Mouse (Mus musculus) layer of hippocampus, adult 11-12 months (tissue): Measurements from ENCODE around the gene Zg16.

Experiments used
- DNase-seq: peaks from one replicate; pipeline ENCODE4 v3.0.0; 2022; ENCODE audit warnings: low spot score

Gene Zg16

DNA sequence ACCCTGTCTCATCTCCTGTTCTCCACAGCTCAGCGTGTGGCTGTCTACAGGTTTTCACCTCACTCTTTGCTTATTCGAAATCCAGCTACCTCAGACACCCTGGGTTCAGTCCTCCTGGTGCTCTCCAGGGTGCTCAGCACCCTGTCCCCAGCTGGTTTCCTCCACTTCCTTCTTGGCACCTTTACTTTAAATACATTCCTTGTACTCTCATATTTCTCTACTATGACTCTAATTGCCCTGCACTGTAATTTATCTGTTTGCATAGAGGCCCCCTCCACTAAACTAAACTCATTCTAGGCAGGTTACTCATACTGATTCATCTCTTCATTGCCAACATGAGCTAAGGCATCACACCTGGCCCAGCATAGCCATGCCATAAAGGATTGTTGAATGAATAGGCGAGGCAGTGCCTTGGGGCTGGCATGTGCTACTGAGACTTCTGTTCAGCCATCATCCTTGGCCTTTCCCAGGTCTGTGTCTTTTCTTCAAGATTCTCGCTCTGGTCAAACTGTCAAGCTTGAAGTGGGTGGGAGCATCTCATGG lies 16.2 kb downstream of the Zg16 start:
- no peak for DNase-seq

DNA sequence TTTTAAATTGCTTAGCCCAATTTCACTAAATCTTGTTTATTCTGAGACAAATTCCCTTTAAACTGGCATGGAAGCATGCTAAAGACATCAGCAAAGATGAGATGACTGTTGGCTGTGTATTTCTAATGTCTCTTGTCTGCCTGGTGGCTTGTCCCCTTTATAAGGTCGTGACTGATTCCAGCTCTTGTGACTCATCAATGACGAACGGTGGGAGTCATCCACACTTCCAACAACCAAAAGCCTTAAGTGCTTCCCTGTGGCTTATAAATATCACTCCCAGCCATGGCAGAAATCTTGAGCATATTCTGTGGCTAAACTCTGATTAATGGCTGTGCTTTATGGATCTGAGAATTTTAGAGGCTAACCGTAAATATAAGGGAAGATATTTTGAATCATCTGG lies 20.8 kb downstream of the Zg16 start:
- DNase-seq, result no peak

DNA sequence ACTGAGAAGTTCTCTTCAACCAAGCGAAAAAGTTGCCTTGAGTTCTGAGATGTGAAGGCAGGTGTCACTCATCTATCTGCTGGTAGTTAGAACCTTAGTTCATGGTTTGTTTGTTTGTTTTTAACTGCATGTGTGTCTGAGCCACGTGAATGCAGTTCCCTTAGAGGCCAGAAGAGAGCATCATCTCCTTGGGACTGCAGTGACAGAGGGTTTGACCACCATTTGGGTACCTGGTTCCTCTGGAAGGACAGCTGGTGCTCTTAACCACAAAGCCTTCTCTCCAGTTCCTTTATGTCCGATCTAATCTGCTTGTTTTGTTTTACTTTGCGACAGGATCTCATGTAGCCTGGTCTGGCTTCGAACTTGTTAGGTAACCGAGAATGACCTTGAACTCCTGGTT lies 21.6 kb downstream of the Zg16 start:
- no peak for DNase-seq

DNA sequence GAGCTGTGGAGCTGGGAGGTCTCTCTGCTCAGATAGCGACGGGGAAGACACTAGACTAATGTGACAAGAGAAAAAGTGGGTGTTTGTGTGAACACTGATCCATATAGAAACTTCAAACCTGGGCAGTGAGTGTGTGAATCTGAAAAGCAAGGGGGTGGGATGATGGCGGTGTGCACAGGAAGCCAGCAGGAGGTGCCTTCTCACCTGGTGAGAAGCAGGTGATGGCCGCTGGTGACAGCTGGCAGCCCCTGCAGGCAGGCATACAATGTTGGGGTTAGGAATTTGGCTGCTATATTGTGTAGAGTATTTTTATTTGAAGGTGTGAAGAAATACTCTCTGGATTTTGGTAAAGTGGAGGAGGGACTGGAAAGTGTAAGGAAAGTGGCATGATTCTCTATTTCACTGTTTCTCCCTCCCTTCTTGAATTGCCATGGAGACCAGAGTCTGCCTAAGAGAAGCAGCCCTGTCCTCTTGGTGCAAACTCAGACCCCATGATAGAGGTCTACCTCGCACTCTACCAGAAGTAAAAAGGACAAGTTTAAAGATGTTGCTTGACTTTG lies 32.0 kb downstream of the Zg16 start:
- no peak for DNase-seq

DNA sequence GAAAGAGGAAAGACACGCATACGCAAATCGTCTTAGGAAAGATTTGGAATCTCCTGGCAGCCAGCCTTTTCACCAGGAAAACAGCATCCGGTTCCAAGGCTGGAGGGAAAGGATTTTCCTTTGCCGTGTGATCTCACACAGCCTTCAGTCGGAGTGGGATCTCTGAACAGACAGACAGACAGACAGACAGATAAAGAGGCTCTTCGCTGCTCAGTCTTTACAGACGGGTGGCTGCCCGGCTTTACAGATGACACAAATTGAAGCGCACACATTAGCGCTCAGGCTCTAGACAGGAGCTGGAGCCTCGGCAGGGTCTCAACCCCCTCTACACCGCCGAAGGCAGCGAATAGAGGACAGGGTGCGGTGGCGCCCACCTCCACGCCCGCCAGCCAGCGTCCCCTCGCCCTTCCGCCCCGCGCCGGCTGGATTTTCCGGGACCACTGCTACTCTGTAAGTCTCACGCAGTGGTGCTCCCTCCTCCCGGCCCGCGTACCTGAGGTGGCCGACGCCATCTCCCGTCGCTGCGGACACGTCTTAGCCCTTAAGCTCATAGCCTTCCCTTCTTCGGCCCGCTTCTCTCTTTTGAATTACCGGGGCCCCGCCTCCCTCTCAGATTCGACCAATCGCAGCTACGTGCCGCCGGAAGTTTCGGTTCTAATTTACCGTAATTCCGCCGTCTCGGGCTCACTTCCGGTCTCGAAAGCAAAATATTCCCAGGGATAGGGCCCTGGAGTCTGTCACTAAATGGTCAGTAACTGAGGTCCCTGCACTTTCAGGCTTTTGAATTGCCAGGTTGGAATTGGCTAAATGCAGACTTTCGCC lies 45.1 kb downstream of the Zg16 start, which contains the start of gene Kif22:
Gene Kif22, minus strand, starts transcription at position 621 of the 822 bp plus-strand sequence.
- peak; percentile 88 for DNase-seq

DNA sequence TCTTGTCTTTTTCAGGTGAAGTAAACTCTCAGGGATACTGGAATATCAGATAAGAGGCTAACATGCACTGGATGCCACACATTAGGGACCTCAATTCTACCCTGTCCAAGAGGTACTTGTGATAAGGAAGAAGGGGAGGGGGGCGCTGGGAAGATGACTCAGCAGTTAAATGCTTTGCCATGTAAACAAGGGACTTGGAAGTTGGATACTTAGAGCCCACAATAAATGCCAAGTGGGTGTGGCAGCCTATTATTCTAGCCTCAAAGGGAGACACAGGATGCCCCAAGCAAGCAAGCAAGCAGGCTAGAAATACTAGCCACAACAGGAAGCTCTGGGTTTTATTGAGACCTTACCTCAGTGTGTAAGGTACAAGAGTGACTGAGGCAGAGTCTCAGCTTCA lies 55.9 kb downstream of the Zg16 start:
- no peak for DNase-seq

DNA sequence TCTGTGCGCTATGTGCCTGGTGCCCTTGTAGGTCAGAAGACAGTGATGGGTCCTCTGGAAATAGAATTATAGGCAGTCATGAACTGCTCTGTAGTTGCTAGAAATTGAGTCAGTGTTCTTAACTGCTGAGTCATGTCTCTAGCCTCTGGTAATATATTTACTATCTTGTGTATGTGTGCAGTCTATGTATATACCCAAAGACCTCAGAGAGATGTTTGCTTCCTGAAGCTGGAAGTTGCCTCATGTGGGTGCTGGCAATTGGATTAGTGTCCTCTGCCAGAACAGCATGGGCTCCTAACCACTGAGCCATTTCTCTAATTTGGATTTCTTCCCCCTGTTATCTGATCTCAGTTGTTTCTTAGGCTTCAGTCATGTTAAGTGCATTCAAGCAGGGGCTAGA lies 57.0 kb downstream of the Zg16 start:
- DNase-seq, result no peak

DNA sequence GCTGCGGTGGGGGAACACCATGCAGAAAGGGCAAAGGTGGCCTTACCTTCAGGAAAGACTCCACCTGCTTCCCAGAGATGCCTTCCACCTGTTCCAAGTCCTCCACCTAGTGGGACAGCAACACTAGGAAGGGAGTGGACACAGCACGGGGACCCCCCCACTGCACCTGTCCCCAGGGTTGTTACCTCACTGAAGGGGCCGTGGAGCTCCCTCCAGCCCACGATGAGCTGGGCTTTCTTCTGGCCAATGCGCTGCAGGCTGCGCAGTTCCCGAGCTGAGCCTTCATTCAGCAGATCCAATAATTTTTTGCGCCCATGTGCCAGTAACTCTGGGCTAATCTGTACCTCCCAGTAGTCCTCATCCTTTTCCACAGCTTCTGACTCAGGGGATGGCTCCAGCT lies 59.2 kb downstream of the Zg16 start:
- no peak for DNase-seq

DNA sequence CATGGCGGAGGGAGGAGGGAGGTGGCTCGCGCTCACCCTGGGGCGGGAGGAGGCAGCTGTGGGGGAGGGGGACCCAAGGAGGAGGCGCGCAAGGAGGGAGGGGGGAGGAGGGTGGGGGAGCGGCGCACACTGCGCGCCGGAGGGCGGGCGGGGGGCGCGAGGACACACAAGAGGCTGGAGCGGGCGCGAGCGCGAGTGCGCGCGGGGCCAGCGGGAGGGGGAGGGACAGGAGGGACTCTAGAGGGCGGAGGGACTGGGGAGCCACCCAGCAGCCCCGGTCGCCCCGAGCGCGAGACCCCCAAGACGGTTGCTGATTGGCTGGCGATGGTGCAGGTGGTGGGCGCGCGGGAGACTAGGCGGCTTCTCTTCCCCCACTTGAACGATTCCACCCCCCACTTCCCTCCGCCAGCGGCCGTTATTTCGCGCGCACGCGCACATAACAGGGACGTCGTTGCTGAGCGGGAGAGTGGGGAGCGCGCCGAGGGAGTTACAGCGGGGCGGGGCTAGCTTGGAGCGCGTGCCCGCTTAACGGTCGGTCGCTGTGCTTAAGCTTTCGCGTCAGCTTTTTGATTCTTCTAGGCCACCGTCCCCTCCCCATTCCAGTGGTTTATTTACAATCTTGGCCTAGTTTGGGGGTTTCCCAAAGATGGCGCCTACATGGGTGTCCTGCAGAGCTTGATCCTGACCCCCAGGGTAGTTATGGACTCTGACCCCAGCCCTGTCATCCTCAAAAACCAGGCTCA lies 60.0 kb downstream of the Zg16 start, which contains the start of gene Maz:
Gene Maz, minus strand, starts transcription at position 54 of the 743 bp plus-strand sequence.
- DNase-seq, result peak; percentile 99

DNA sequence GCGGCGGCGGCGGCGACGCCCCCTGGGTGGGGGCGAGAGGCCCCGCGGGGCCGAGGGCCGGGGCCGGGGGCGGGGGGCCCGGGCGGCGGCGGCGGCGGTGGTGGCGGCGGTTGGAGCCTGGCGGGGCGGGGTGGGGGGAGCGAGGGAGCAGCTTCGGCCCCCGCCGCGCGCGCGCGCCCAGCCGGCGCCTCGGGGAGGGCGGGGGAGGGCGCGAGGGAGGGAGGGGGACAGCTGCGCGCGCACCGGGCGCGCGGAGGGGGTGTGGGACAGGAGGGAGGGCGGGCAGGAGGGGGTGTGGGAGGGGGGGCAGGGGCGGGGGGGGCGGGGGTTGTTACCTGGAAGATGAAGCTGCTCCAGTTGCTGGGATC lies 60.5 kb downstream of the Zg16 start:
- no peak for DNase-seq

DNA sequence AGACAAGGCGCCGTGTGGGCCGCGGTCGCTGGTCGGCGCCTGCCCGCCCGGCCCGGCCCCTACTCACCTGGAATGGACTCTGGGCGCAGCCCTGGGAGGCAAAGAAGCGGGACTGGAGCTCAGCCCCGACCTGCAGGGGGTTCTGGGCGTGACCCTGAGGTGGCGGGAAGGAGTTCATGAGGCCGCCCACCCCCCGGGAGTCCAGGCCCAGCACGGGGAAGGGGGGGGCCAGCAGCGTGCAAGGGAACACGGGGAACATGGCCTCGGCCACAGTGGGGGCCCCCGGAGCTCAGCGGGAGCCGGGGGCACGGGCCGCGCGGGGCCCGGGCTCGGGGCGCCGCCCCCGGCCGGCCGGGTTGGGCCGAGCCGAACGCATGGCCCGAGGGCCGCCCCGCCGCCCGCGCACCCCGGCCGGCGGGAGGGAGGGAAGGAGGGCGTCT lies 60.9 kb downstream of the Zg16 start:
- DNase-seq, result peak; percentile 70

DNA sequence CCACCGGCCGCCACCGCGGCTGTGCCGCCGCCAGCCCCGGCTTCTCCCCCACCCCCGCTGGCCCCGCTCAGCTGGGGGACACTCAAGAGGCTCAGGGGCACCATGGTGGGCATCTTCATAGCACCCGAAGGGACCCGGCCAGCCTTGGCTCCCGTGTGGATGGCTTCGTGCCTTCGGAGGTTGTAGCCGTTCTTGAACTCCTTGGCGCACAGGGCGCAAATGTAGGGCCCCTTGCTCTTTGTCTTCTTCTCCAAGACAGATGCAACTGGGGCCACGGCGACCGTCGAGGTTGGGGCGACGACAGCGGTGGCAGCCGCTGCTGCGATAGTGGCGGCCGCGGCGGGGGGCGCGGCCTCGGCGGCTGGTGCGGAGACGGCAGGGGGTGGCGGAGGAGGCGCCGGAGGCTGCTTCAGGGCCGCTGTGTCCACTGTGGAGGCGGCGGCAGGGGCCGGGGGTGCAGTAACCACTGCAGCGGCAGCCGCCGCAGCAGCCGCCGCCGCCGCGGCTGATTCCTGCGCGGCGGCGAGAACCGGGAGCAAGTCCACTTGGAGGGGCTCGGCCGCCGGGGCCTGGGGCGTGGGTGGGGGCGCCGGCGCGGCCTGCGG lies 61.5 kb downstream of the Zg16 start:
- peak; percentile 53 for DNase-seq

DNA sequence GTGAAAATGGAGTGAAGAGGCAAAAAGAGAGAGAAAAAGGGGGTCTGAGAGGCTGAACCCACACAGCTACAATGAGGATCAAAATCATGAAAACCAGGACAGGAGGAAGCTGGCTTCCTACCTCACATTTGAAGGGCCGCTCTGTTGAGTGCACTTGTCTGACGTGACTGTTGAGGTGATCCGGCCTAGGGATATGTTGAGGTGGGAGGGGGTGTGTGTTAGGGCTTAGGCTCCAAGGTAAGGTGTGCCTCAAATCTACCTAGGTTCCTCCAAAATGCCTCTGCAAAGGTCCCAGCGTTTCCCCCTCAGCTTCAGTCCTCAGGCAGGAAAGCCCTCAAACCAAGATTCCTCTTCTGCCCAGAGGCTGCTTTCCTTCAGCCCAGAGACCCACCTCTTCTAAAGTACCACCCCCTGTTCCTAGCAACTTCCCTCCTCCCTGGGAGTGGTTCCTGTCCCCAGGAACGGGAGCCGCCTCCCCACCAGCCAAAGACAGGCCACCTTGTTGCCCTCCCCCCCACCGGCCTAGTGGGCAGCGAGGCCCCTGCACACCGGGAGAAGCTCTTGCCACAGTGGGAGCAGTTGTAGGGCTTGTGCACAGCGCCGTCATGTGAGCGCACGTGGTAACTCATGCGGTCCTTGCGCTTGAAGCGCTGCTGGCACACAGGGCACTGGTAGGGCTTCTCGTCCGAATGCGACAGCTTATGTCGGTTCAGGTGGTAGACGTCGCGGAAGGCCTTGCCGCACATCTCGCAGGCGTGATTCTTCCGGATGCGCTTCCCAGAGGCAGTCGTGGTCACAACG lies 62.2 kb downstream of the Zg16 start:
- DNase-seq, result peak; percentile 84

DNA sequence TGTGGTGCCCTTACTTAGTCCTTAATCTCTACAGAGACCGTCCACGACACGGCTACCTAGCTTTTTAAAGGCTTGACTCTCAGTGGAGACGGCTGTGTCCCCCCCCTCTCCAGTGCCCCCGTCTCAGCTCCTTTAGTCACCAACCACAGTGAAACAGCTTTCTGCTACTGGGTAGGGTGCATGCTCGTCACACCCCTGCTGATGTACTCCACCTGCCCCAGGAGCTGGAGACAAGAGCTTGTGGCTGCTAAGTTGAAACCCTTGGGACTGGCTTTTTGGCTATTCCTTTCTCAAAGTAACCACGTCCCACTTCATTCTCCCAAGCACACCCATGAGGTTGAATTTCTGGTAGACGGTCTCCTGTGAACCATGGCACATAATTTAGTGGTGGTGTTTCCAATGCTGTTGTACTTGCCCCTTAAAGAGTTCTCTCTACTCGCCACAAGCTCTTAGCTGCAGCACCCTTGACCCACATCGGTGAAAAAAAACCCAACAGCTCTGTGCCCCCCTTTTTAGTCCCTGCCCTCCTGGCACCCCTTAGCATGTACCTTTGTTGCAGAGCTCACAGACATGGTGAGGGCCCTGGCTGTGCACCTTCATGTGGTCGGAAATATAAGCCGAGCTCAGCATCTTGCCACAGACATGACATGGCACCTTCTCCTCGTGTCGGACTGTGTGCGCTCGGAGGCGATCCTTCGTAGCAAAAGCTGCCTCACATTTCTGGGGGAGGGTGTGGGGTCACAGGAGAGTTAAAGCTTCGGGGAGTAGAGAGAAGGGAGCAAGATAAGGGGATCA lies 63.0 kb downstream of the Zg16 start:
- DNase-seq, result no peak

DNA sequence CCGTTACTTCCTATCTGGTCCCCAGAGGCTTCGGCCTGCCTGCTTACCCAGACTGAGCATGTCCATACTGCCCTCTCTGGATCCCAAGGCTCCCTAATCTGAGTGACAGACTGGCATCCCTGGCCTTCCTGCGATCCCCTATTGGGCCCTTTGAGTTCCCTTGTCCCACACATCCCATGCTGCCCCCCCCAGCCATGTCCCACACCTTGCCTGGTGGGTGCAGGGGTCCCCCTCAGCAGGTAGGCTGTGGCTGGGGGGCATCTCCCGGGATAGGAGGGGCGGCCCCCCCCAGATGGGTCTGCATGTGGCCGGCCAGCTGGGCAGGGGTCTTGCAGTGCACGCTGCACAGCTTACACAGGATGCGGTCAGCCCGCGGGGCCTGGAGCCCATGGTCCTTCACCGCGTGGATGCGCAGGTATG lies 63.8 kb downstream of the Zg16 start:
- peak; percentile 24 for DNase-seq

DNA sequence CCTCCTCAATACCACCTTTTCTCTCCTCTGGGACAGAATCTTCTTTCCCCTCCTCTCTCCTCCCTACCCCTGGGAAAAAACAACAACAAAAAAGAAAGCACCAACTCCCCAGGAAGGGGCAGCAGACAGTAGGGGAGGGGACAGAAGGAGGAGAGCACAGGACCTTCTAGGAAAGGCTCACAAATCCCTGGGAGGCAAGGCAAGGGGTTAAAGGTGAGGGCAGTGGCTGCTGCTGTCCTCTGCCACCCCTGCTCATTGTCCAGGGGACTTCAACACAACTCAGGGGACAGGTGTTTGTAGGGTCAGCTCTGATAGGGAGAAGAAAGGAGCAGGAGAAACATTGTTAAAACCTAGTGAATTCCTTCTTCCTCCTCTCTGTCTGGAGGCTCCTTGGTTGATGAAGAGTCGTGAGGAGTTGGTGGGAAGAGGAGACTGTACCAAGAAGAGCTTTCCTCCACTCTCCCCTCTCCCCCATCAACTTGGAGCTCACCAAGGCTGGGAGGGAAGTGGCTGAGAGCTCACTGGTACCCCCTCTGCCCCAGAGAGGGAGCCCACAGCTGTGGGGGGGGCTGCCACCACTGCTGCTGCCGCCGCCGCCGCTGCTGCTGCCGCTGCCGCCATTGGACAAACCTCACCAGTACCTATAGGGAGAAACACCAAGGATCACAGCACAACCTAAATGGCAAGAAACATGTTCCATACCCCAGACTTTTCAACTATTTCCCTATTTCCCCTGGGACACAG lies 64.4 kb downstream of the Zg16 start:
- no peak for DNase-seq

DNA sequence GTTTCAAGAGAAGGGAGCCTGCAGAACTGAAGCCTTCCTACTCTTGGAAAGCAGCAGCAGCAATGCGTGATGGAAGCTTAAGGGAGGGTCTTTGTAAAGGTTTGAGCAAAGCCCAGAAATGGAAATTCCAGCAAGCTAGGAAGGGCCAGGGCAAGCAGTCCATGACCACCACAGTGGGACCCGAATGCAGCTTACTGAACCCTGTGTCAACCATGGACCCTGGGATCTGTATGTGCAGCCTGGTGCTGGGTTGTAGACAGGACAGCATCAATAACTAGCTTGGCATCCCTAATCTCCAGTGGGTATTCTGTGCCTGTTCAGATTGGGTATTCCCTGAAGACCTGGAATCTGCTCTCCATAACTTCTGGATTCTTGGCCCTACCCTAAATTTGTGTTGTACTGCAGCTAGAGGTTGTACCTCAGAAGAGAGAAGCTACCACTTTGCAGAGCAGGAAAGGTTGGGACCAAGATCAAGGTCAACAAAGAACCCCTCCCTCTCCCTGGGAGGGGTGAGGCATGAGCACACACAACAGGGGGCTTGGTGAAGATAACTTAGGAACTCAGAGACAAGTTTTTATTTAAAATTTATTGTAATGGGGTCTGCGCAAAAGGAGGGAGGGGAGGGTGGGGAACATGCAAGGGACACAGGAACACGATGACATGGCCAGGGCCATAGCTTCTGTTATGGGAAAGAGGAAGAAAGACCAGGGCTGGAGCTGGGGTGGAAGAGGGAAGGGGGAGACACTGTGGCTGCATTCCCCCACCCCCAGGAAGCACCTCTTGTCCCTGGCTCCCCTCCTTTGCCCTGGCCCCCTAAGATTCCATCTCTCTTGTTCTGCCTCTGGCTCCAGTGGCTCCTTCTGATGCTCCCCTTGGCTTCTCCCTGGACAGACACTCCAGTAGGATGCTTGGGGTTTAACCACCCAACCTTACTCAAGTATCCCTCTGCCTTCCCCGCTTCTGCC lies 65.3 kb downstream of the Zg16 start:
- DNase-seq, result no peak

DNA sequence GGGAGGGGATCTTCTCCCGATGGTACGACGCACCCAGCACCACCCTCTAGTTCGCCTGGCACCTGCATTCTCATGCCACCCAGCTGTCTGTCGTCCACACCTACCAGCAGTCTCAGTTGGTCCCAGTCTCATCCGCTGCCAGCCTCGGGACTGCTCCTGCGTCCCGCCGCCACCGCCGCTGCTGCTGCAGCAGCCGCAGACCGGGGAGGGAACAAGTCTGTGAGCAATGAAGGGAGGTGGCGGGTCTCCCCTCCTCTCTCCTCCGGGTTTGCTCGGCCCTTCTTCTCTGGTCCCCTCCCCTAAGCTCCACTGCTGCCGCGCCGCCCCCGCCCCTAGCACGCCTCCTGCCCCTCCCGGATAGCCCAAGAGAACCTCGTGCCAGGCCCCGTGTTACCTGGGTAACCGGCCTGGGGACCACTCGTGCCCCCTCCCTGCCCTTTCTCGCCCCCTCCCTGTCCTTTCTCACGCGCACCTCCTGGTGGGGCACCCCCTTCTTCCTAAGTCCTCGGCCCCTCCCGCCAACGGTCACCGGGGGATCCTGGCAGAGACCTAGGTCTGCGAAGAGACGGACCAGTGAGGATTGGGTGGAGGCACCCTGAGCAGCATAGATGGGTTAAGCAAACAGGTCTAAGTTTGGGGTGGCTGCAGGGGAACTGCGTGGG lies 66.1 kb downstream of the Zg16 start, which contains the start of the genes Gm42742 and Prrt2:
Gene Gm42742, minus strand, starts transcription at position 197 of the 662 bp plus-strand sequence.
Gene Prrt2, minus strand, starts transcription at position 311 of the 662 bp plus-strand sequence.
- DNase-seq, result peak; percentile 65
